Mouse (Mus musculus) spleen, postnatal 4 days (tissue): Measurements from ENCODE around the gene Rab1b.
"Not testable (repeated sequence)": the region's sequence is repeated elsewhere in the genome, so short reads cannot be mapped to it uniquely, and the experiment has no call there.

Experiments
- DNase-seq, 2 experiments: peaks; one replicate each; pipeline ENCODE4 v3.0.0; 2022; ENCODE audit warnings: low spot score in 2 of 2

The Rab1b gene

DNA sequence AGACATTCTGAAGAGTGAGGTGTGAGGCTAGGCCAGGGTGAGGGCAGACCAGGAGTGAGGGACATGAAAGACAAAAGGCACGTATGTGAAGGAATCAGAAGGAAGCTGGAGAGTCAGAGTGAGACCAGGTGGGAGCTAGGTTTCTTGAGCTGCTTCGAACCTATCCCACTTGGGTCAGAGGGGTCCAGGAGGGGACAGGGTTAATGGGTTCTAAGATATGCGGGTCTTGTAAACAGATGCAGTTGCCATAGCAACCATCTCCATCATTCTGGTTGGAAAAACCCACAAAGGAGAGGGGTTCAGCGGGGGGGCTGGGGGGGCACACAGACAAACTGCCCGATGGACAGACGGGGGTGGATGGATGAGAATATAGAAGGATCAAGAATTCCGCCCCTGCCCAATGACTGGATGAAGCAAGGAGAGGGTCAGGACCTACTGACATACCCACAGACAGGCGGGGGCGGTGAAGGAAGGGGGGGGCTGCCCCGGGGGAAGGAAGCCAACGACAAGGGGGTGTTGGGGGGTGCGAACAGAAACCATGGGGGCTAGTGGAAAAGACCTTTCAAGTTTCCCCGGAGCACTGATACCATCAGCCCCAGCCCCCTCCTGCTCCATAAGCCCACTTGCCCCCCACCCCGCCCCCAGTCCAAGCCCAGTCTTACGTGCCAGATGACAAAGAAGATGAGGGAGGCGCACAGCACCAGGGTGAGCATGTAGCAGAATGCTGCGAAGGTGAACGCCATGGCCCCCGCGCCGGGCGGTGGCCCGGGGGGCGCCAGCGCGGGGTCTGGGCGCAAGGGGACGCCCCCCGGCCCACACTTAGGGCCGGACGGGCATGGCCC, 9.1 kb downstream of the Rab1b start:
- no peak for DNase-seq

DNA sequence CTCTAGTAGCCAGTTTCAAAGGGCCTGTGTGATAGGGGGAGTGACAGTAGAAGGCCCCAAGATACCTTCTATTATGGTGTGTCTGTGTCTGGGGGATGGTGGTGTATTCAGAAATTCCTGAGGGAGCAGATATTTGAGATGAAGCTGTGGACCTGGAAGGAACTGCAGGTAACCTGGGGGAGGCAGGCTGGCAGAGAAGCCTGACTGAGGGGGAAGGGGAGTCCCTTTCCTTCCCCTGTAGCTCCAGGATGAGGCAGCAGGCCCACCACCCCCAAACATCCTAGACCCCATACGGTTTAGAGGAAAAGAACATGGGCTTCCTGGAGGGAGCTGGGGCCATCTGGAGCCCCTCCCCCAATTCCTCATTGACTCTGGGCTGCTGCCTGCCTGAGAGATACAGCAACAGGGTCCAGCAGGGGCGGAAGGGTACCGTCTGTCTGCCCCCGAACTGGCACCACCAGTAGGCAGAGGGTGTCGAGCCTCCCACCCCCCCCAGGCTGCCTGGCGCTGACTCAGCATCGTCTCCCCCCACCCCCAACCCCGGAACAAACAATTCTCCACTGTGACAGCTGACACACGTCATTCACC, 10.9 kb downstream of the Rab1b start:
- no peak for DNase-seq

DNA sequence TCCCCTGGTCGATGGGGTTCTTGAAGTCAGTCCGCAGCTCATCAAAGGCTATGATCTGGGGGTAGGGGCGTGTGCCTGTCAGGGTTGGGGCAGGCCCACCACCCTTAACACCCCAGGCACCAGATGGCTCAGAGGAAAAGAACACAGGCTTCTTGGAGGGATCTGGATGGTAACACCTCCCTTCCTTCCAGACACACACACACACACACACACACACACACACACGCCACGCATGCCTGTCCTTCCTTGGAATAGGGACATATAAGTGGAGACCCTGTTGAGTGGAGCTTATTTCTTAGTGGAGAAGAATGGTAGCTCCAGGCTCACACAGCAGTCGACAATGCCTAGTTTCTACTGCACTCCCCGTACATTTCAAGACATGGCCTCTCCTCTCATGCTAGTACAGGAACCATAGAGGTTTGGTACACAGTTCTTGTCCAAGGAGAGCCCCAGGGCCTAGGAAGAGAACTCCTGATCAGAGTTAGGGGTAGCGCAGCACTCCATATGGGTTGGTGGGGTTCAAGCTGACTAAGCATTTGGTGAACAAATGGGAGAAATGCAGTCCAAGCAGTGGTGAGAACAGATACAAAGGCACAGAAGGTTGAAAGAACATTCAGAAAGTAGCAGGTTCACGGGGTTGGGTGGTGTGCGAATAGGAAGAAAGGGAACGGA, 12.0 kb downstream of the Rab1b start:
- DNase-seq: no peak

DNA sequence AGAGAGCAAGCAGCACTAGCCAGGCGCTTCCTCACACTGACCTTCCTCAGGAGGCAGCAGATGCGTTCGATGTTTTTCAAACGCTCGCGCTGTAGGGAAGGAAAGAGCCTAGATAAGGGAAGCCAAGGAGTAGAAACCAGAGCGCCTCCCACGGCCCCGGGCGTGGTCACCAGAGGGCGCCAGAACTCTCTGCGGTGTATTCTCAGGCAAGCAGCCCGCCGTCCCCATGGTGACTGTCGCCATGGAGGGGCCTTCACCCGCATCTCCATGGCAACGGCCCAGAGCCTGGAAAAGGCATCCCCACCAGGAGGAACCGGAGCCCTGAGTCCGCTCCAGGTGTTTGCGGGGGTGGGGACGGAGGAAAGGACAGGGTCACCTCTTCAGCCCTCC, 12.6 kb downstream of the Rab1b start:
- peak; percentile 88 to 96 for DNase-seq

DNA sequence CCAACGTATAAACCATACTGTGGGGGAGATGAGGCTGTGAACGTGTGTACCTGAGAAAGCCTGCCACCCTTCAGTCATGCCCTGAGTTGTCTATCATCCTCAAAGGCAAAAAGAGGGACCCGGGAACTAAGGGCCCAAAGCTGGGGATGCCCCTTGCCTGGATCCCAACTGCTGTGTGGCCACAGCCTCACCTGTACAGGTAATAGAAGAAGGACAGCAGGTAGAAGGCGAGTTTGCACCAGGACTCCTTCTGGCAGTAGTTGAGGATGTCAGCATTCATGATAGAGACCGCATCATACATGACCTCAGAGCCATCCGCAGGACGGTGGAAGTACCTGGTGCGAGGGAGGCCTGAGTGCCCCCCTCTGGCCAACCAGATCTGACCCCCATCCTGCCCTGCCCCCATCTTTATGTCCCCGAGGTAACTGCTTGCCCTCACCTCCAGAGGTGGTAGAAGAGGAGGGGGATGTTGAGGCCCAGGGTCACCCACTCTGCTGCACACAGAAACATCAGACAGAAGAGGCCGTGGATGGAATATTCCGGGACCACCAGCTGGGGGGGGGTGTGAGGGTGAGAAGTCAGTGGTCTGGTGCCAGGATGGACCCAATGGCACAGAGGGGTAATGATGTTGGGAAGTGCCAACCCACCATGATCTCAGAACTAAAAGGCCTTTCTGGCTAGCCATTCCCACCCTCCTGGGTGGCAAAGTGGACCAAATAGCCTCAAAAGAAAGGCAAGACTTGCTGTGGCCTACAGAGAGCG, 13.2 kb downstream of the Rab1b start:
- no peak for DNase-seq

DNA sequence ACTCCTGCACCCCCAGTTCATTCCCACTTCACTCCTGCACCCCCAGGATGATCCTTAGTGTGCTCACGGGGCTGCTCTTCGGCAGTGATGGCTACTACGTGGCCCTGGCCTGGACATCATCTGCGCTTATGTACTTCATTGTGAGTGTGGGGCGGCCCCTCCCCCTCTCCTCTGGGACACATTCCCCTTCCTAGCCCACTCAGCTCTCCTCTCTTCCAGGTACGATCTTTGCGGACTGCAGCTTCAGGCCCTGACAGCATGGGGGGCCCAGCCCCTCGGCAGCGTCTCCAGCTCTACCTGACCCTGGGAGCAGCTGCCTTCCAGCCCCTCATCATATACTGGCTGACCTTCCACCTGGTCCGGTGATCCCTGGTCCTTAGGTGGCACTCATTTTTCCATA, 14.8 kb downstream of the Rab1b start:
- DNase-seq: no peak

DNA sequence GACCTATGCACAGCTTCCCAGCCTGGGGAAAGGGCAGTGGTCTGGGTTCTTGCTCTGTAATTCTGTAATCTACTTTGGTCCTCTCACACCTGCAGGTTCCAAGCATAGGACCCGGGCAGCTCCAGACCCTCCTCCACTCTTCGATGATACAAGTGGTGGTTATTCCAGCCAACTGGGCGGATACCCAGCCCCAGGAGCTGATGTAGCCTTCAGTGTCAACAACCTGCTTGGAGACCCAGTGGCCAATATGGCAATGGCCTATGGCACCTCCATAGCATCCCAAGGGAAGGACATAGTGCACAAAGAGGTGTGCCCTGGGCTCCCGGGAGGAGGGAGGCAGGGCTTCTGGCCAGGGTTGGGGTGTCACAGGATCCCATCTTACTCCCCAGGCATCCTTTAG, 17.5 kb downstream of the Rab1b start:
- no peak for DNase-seq

DNA sequence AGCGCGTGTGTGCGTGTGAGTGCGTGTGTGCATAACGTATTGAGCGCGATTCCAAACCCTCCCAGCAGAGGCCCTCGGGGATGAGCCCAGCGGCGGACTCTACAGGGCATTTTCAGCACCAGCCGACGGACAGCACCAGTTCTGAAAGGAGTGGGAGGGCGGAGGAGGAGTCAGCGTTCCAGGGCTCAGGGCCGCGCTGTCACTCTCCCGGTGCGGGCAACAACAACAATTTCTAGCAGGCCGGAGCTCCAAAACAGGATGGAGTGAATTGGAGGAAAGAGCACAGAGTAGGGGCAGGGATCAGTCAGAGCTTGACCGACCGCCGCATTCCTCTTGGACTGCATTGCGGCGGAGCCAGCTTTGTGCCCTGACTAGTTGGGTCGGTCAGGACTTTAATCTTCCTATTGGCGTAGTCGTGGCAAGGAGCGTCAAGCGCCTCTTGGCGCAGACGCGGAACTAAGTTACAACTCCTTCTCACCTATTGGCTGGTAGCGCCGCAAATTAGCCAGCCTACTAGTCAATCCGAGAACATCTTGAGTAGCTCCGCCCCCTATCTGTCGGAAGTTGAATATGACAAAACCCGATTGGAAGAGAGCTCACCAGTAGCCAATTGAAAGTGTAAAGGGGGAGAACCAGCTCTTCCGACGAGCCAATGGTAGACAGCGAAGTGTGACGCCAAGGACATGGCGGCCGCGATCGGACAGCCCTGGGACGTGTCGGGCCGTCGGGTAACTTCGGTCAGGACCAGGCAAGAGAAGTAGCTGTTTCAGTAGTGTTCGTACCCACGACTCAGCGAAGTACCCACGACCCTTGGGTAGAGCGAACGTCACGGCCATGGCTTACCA, 18.8 kb downstream of the Rab1b start, which contains the start of gene Yif1a:
Gene Yif1a, plus strand, starts transcription at position 655 of the 845 bp plus-strand sequence.
- peak; percentile 89 to 96 for DNase-seq

DNA sequence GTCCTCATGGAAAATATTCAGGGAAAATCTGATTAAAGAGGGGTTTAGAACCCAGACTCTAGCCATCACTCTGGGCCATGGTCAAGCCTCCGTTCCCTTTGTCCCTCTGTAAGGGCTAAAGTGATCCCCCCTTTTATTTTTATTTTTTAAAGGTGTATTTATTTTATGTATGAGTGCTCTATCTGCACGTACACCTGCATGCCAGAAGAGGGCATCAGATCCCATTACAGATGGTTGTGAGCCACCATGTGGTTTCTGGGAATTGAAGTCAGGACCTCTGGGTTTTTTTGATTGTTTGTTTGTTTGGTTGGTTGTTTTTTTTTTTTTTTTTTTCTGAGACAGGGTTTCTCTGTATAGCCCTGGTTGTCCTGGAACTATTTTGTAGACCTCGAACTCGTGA, 20.3 kb downstream of the Rab1b start:
- DNase-seq: not testable (repeated sequence)

DNA sequence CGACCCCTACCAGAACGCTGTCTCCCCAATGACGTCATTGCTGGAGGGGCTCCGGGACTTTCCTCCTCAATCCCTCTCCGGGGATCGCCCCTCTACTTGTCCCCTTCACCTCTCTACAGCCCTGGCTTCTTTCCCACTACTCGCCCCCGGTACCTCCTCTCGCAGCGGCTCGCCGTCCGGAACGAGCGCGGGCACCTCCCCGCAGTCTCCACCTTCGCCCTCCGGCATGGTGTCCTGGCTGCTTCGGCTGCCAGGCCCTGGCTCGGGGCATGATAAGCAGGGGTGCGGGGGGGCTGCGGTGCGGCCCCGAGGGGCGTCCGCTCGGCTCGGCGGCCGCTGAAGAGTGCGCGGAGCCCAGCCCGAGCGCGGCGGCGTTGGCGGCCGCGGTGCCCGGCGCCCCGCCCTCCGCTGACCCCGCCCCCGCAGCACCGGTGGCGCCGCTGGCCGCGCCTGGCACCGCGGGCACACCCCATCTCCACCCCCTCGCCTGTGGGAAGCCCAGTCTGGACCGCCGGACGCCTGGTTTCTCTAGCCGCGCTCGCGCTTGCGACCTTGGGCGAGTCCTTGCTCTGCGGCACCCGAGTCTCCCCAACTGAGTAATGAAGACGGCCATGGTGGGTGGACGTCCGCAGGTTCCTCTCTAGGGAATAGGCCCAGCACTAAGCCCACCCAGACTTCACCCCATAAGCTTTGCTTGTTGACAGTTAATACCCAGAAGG, 21.6 kb downstream of the Rab1b start, which contains the start of gene Tmem151a:
Gene Tmem151a, minus strand, starts transcription at position 387 of the 719 bp plus-strand sequence.
- DNase-seq: peak in 1 of 2 experiments; percentile 71

DNA sequence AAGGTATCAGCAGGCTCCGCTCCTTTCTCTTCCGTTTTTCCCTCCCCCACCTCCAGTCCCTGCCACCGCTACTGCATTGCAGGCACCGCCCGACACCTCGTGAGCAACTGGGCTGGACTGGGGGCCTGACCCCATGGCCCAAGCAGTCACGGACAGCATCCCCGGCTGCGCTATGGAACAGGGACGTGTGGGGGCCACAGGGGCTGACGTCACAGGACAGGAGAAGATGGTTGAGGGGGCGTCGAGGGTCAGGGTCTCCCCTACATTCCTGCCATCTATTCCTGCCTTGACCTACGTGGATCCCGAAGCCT, 22.1 kb downstream of the Rab1b start:
- DNase-seq: no peak

DNA sequence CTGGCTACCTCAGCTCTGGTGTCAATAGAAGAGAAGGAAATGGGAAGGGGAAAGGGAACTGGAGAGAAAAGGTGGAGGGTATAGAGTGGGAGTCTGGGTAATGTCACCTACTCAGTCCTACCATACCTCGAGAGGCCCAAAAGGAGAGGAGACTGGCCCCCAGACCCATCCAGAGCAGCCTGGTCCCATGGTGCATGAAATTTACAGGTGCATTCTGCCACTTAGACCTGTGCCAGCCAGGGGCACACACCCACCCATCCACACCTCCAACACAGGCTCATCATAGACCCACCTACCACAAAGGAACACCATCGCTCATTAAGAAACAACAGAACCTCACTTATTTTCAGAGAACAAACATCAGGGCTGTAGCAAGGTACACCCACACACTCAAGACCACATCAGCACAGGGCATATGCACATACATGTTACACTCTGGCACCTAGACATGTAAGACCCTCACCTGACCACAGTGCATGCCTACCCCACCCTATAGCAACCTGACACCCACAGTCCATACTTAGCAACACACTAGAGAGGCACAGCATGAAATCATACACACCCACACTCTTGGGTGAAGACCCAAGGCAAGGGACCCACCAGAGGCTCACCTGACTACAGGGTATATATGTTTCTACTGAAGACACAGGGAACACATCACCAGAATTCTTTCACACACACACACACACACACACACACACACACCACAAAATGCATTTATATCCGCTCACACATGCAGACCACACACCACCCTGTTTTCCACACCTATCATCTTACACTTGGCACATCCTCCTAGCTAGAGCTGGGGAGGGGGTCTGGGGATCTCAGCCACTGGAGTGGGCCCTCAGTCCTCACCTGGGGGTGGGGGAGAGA, 22.7 kb downstream of the Rab1b start:
- DNase-seq: no peak

DNA sequence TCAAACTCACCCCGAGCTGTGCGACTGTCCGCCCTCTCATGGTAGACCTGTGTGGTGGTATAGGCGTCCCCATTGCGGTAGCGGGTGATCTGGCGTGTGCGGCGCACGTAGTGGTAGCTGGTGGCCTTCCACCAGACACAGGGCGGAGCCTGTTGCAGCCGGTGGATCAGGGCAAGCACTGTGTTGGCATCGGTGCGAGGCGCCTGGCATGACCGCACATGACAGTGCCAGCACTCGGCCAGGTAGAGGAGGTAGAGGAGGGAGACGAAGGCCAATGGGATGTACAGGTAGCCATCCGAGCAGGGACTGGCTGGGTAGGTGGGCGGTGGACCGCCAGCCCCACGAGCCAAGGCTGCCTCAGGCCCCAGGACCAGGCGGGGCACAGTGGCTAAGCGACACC, 24.3 kb downstream of the Rab1b start:
- no peak for DNase-seq

DNA sequence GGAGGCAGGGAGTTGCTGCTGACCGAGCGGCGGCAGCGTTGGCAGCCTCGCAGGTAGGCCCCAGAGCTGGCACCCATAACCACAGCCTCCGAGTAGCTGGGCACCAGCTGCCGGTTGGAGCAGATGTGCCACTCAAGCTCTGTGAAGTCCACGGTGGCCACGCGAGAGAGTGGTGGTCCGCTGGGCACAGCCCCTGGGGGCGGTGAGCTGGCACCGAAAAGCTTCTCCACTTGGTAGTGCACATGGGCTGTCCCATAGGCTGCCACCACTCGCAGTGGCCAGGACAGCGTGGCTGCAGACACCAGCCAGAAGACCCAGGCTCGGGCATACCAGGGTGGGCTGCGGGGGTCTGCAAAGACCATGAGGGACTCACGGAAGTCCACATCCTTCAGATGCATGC, 24.9 kb downstream of the Rab1b start:
- no peak for DNase-seq

DNA sequence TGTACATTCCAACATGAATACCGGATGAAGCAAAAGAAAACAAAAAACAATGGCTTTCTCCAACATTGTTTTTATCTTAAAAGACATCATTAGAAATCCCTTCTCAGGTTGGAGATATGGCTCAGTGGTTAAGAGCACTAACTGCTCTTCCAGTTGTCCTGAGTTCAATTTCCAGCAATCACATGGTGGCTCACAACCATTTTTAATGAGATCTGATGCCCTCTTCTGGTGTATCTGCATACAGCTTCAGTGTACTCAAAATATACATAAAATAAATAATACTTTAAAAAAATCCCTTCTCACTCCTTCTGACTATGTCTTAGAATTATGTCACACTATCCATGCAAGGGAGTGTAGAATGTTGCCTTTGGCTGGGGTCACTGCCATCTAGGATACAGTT, 27.6 kb downstream of the Rab1b start:
- no peak for DNase-seq

DNA sequence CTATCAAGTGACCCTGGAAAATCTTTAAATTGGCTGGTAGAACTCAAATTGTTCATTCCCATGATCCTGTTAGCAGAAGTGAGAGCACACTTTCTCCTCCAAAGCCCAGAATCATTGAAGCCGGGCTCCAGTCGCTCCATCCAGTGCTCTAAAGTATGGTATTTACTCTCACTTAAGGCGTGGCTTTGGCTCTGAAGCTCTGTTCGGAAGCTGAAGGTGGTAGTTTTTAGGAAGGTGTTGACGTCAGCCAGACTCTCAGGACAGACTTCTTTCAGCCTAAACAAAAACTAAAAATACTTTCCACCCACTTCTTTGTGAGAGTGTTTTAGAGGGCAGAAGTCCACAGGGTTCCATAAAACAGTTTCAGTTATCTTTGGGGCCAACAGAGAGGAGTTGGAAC, 33.4 kb downstream of the Rab1b start:
- DNase-seq: no peak

DNA sequence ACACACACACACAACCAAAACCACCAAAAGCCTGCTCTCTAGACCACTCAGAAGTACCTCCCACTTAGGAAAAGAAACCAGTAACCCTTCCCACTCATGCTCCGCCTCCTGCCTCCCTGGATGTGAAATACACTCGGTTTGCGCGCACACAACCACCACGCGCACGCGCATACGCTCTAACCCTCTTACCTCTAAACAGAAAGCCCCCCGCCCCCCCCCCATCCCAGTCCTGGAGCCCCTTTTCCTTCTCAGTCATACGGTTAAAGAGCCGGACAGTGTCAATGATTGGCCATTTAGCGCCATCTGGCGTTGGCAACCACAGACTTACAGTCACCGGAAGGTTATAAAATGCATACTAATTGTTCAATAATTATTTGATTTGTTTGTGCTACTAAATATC, 33.8 kb downstream of the Rab1b start:
- peak in 1 of 2 experiments; percentile 56 for DNase-seq

DNA sequence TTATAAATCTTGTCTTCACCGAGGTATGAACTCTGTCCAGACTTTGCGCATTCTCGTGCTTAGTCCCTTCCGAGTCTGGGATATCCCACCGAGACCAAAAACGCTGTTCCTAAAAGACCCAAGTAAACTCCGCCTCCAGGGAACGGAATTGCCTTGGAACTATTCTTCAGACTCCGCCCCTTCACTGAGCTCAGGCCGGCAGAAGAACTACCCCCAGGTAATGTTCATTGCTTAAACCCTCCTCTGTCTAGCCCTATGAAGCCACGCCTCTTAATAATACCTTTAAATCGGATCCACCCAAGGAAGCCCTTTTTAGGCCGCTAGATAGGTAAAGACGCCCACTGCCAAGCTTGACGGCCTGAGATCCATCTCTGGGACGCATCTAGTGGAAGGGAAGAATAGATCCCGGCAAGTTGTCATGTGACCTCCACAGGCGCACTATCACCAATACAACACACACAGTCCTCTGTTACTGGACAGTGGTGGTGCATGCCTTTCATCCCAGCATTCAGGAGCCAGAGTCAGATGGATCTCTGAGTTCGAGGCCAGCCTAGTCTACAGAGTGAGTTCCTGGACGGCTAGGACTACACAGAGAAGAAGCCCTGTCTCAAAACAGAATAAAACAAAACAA, 34.4 kb downstream of the Rab1b start:
- no peak for DNase-seq
